In genomic region chr4:12272914-12273313, GRCm38 (mm10) we compare ENCODE assay signal across 18 mouse cellular contexts.
DNase-seq lines count a peak whose midpoint lies in the region; ATAC-seq and TF ChIP-seq lines count a peak whose summit lies in the region.
"Had no signal": no experiment of that assay in that cellular context is flagged by ENCODE, and none has a peak within 500 bp of the region (broad histone marks: within the 10 kb centered on the region; RNA-seq: fewer than 3 reads in every experiment).

No protein-coding gene starts in this region.

- no peaks in the 10 kb centered on the region for H3K9me3 ChIP-seq in forebrain, embryonic 11.5 days (ENCODE audit: control insufficient read depth, low read length)
- no peaks in the 10 kb centered on the region for H3K9me3 ChIP-seq in forebrain, postnatal 0 days (ENCODE audit: low read length)
- H3K9me3 ChIP-seq in midbrain, embryonic 10.5 days (replicated peaks) = no peaks in the 10 kb centered on the region
- H3K9me3 ChIP-seq in midbrain, embryonic 13.5 days = no peaks in the 10 kb centered on the region
- no peaks in the 10 kb centered on the region for H3K9me3 ChIP-seq in forebrain, embryonic 13.5 days (replicated peaks)
- H3K9me3 ChIP-seq in neural tube, embryonic 14.5 days (ENCODE audit: control insufficient read depth, low read length) = no peaks in the 10 kb centered on the region
- H3K9me3 ChIP-seq: embryonic facial prominence, embryonic 12.5 days; heart, embryonic 10.5 days; hindbrain, embryonic 15.5 days had no signal

- no peak overlapping the region for H3K4me2 ChIP-seq in forebrain, embryonic 11.5 days (ENCODE audit: low read depth, low read length, severe bottlenecking)
- H3K4me2 ChIP-seq in forebrain, postnatal 0 days (ENCODE audit: low read depth) = no peak overlapping the region
- no peak overlapping the region for H3K4me2 ChIP-seq in midbrain, embryonic 13.5 days (replicated peaks)
- H3K4me2 ChIP-seq in forebrain, embryonic 13.5 days = no peak overlapping the region
- no peak overlapping the region for H3K4me2 ChIP-seq in neural tube, embryonic 14.5 days (ENCODE audit: low read depth, low read length)
- H3K4me2 ChIP-seq: embryonic facial prominence, embryonic 12.5 days; hindbrain, embryonic 15.5 days had no signal

- no peak overlapping the region for H3K27ac ChIP-seq in forebrain, embryonic 11.5 days (ENCODE audit: low read depth, low read length)
- no peak overlapping the region for H3K27ac ChIP-seq in forebrain, postnatal 0 days (ENCODE audit: low read depth, low read length)
- peak overlapping the region; percentile 33; the same call in 1 of the 2 replicates for H3K27ac ChIP-seq in midbrain, embryonic 10.5 days (replicated peaks)
- no peak overlapping the region for H3K27ac ChIP-seq in midbrain, embryonic 13.5 days
- no peak overlapping the region for H3K27ac ChIP-seq in forebrain, embryonic 13.5 days
- no peak overlapping the region for H3K27ac ChIP-seq in neural tube, embryonic 14.5 days (ENCODE audit: low read depth, low read length)
- H3K27ac ChIP-seq: embryonic facial prominence, embryonic 12.5 days; hindbrain, embryonic 15.5 days had no signal

- no peaks in the 10 kb centered on the region for H3K27me3 ChIP-seq in forebrain, embryonic 11.5 days (ENCODE audit: control insufficient read depth, insufficient read depth, low read length)
- H3K27me3 ChIP-seq in forebrain, postnatal 0 days (ENCODE audit: insufficient read depth, low read length) = no peaks in the 10 kb centered on the region
- no peaks in the 10 kb centered on the region for H3K27me3 ChIP-seq in midbrain, embryonic 10.5 days (ENCODE audit: low read depth, poor library complexity, severe bottlenecking)
- H3K27me3 ChIP-seq in midbrain, embryonic 13.5 days = no peaks in the 10 kb centered on the region
- no peaks in the 10 kb centered on the region for H3K27me3 ChIP-seq in forebrain, embryonic 13.5 days
- H3K27me3 ChIP-seq in neural tube, embryonic 14.5 days (ENCODE audit: control insufficient read depth, insufficient read depth, low read length) = no peaks in the 10 kb centered on the region
- H3K27me3 ChIP-seq: embryonic facial prominence, embryonic 12.5 days; hindbrain, embryonic 15.5 days had no signal

- 23% methylated on average over 6 of the region's 6 CpGs for WGBS in forebrain, embryonic 11.5 days
- 23% methylated on average over 6 of the region's 6 CpGs for WGBS in forebrain, postnatal 0 days
- WGBS in midbrain, embryonic 10.5 days = 44% methylated on average over 6 of the region's 6 CpGs
- WGBS in midbrain, embryonic 13.5 days = 18% methylated on average over 6 of the region's 6 CpGs
- 10% methylated on average over 6 of the region's 6 CpGs for WGBS in forebrain, embryonic 13.5 days
- WGBS in neural tube, embryonic 14.5 days = 33% methylated on average over 6 of the region's 6 CpGs

- DNase-seq in forebrain, embryonic 11.5 days (ENCODE audit: low spot score) = no peak
- no peak for DNase-seq in forebrain, postnatal 0 days
- DNase-seq in midbrain, embryonic 10.5 days (ENCODE audit: low spot score) = no peak
- no peak for DNase-seq in kidney, postnatal 25 days
- DNase-seq in natural killer cell, adult 2 months (ENCODE audit: low spot score in 2 of 2) = no peak
- DNase-seq: adrenal gland, postnatal 10 days; cerebellum, adult 18-20 months; cerebellum, postnatal 10 days; gastrocnemius, postnatal 36 days; heart, adult 18-20 months; heart, postnatal 14 days had no signal

- ATAC-seq in forebrain, embryonic 11.5 days (replicated peaks; ENCODE audit: low FRiP score) = peak; percentile 53; the same call in 1 of the 2 replicates
- no peak for ATAC-seq in forebrain, postnatal 0 days
- no peak for ATAC-seq in midbrain, embryonic 13.5 days
- peak; percentile 76; the same call in 1 of the 2 replicates for ATAC-seq in forebrain, embryonic 13.5 days
- ATAC-seq in neural tube, embryonic 14.5 days (ENCODE audit: low read depth) = peak; percentile 29; the same call in 1 of the 2 replicates
- ATAC-seq: intestine, embryonic 16.5 days had no signal

- H3K4me3 ChIP-seq in forebrain, embryonic 11.5 days (ENCODE audit: low read depth, low read length) = no peak overlapping the region
- no peak overlapping the region for H3K4me3 ChIP-seq in forebrain, postnatal 0 days (ENCODE audit: low read depth, low read length)
- no peak overlapping the region for H3K4me3 ChIP-seq in midbrain, embryonic 10.5 days
- H3K4me3 ChIP-seq in midbrain, embryonic 13.5 days (replicated peaks) = no peak overlapping the region
- no peak overlapping the region for H3K4me3 ChIP-seq in forebrain, embryonic 13.5 days
- no peak overlapping the region for H3K4me3 ChIP-seq in neural tube, embryonic 14.5 days (ENCODE audit: low read depth, low read length)
- H3K4me3 ChIP-seq: embryonic facial prominence, embryonic 12.5 days; heart, embryonic 10.5 days; hindbrain, embryonic 15.5 days had no signal

- no peaks in the 10 kb centered on the region for H3K36me3 ChIP-seq in forebrain, embryonic 11.5 days (ENCODE audit: control insufficient read depth, insufficient read depth, low read length)
- H3K36me3 ChIP-seq in forebrain, postnatal 0 days (ENCODE audit: insufficient read depth) = no peaks in the 10 kb centered on the region
- H3K36me3 ChIP-seq in midbrain, embryonic 10.5 days = no peaks in the 10 kb centered on the region
- no peaks in the 10 kb centered on the region for H3K36me3 ChIP-seq in midbrain, embryonic 13.5 days
- H3K36me3 ChIP-seq in forebrain, embryonic 13.5 days (ENCODE audit: poor library complexity, severe bottlenecking) = no peaks in the 10 kb centered on the region
- no peaks in the 10 kb centered on the region for H3K36me3 ChIP-seq in neural tube, embryonic 14.5 days (ENCODE audit: control insufficient read depth, insufficient read depth, low read length)
- H3K36me3 ChIP-seq: embryonic facial prominence, embryonic 12.5 days; heart, embryonic 10.5 days; hindbrain, embryonic 15.5 days had no signal

- no peaks in the 10 kb centered on the region for H3K4me1 ChIP-seq in forebrain, embryonic 11.5 days (replicated peaks; ENCODE audit: control insufficient read depth, insufficient read depth, low read length)
- no peaks in the 10 kb centered on the region for H3K4me1 ChIP-seq in forebrain, postnatal 0 days (ENCODE audit: insufficient read depth)
- peaks cover 16% of the 10 kb centered on the region for H3K4me1 ChIP-seq in midbrain, embryonic 10.5 days
- H3K4me1 ChIP-seq in midbrain, embryonic 13.5 days (replicated peaks) = peaks cover 10% of the 10 kb centered on the region
- H3K4me1 ChIP-seq in forebrain, embryonic 13.5 days = peaks cover 15% of the 10 kb centered on the region
- peaks cover 2% of the 10 kb centered on the region; the same call in 1 of the 2 replicates for H3K4me1 ChIP-seq in neural tube, embryonic 14.5 days (ENCODE audit: control insufficient read depth, insufficient read depth, low read length)
- H3K4me1 ChIP-seq: embryonic facial prominence, embryonic 12.5 days had no signal

- TF ChIP-seq CTCF in forebrain, postnatal 0 days (IDR thresholded peaks at IDR 0.05; ENCODE audit: low read depth) = no peak

- no peak overlapping the region for H3K9ac ChIP-seq in forebrain, embryonic 11.5 days (ENCODE audit: low read length)
- H3K9ac ChIP-seq in forebrain, postnatal 0 days = no peak overlapping the region
- no peak overlapping the region for H3K9ac ChIP-seq in midbrain, embryonic 13.5 days (replicated peaks)
- H3K9ac ChIP-seq in forebrain, embryonic 13.5 days = no peak overlapping the region
- H3K9ac ChIP-seq in neural tube, embryonic 14.5 days (replicated peaks; ENCODE audit: low read depth, low read length) = no peak overlapping the region
- H3K9ac ChIP-seq: embryonic facial prominence, embryonic 12.5 days; hindbrain, embryonic 15.5 days had no signal

Comparison
In these comparisons a context has a peak if more than half of its experiments do, and no peak if none do; other contexts are left out.
1. ATAC-seq: peak in forebrain, embryonic 11.5 days (single experiment), forebrain, embryonic 13.5 days (single experiment) and neural tube, embryonic 14.5 days (single experiment); none in forebrain, postnatal 0 days (single experiment) and midbrain, embryonic 13.5 days (single experiment).